In the genomic region with DNA sequence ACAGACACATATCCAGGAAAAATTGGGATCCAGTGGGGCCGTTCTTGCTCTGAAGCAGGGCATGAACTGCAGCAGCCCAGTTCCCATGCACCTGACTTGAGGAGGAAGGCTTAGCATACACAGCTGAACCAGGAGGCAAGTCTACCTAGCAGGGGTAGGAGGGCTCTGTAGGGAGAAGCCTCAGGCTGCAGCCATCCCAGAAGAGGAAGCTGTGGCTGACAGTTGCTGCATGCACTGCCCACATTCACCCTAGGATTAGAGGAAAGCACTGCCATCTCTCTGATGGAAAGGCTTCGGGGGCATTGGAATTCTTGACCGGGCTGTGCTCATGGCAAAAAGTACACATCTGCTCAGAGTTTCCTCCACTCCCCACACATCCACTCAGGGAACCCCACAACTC, we compare ENCODE assay signal across 28 mouse cellular contexts. TPM values are rescaled to one million over a fixed set of nuclear protein-coding genes. Genes with fewer than 3 reads are reported as not detected.
DNase-seq lines count a peak whose midpoint lies in the region; ATAC-seq lines count a peak whose summit lies in the region.
"Had no signal": no experiment of that assay in that cellular context is flagged by ENCODE, and none has a peak within 500 bp of the region (broad histone marks: within the 10 kb centered on the region; RNA-seq: fewer than 3 reads in every experiment).

No protein-coding gene starts in this region.

- peaks cover 4% of the 10 kb centered on the region; the same call in 1 of the 2 replicates for H3K4me1 ChIP-seq in brown adipose tissue, adult 24 weeks (ENCODE audit: control insufficient read depth, insufficient read depth, insufficient read length, low read length)
- H3K4me1 ChIP-seq: embryonic facial prominence, embryonic 13.5 days; embryonic facial prominence, embryonic 15.5 days; forebrain, embryonic 12.5 days had no signal

- H3K4me3 ChIP-seq in brown adipose tissue, adult 24 weeks (ENCODE audit: insufficient read depth, low read depth, low read length): no peak overlapping the region
- H3K4me3 ChIP-seq: embryonic facial prominence, embryonic 13.5 days; embryonic facial prominence, embryonic 15.5 days; erythroblast, embryonic 14.5 days; forebrain, embryonic 10.5 days; forebrain, embryonic 12.5 days had no signal

- peak; percentile 75 for ATAC-seq in granulocyte monocyte progenitor cell, adult 5-6 weeks (replicated peaks; ENCODE audit: poor library complexity, severe bottlenecking)
- peak; percentile 59 for ATAC-seq in megakaryocyte progenitor cell, adult 5-6 weeks (replicated peaks; ENCODE audit: poor library complexity)
- ATAC-seq: activated CD4-positive, CD25-positive, alpha-beta regulatory T cell, adult 4 months; CD4-positive, CD25-positive, alpha-beta regulatory T cell, adult 4 months; forebrain, embryonic 14.5 days; forebrain, embryonic 16.5 days had no signal

- no peak for DNase-seq in thymus, postnatal 0 days (ENCODE audit: low spot score)
- no peak for DNase-seq in kidney, postnatal 25 days
- DNase-seq: adrenal gland, adult 8-10 months; adrenal gland, postnatal 14 days; adrenal gland, postnatal 36 days; B cell, adult 2 months; cerebellum, adult 11 months; cerebellum, adult 18-20 months; cerebellum, adult 8-10 months; cerebellum, postnatal 10 days; cerebellum, postnatal 25 days; embryo, embryonic 11 days had no signal

- H3K27ac ChIP-seq in brown adipose tissue, adult 24 weeks (replicated peaks; ENCODE audit: low read depth, low read length): peak overlapping the region; percentile 96; the same call in 1 of the 2 replicates
- H3K27ac ChIP-seq: embryonic facial prominence, embryonic 13.5 days; embryonic facial prominence, embryonic 15.5 days; forebrain, embryonic 10.5 days; forebrain, embryonic 12.5 days had no signal

RNA-seq across cellular contexts. Expression of a gene that starts 5.0 kb away (rescaled TPM):
- 279 and 401 TPM in 2 replicates for polyA plus RNA-seq in brown adipose tissue, adult 24 weeks (2012; ENCODE audit: insufficient read depth, insufficient read length, missing spikeins)
- 6.5 and 7.6 TPM in 2 replicates for total RNA-seq in granulocyte monocyte progenitor cell, adult 5-6 weeks (2014; fragmentation: Nextera tagmentation)
- 1.9 and 2.8 TPM in 2 replicates for total RNA-seq in granulocyte monocyte progenitor cell, adult 5-6 weeks (2017)
- total RNA-seq in megakaryocyte progenitor cell, adult 5-6 weeks (2015): 3.1 and 4.7 TPM in 2 replicates
- total RNA-seq in megakaryocyte progenitor cell, adult 5-6 weeks (2017): 1.7 and 2.6 TPM in 2 replicates
- 0.24 and 0.53 TPM in 2 replicates for polyA plus RNA-seq in thymus, postnatal 0 days (2015; fragmentation: Nextera tagmentation; extraction: Ambion mirVana)
- polyA plus RNA-seq: CD4-positive, CD25-positive, alpha-beta regulatory T cell, adult 4 months; forebrain, embryonic 12.5 days; G1E had no signal

RNA-seq across cellular contexts. Expression of a gene that starts 24.3 kb away (rescaled TPM):
- 3.4 and 5.3 TPM in 2 replicates for polyA plus RNA-seq in brown adipose tissue, adult 24 weeks (2012; ENCODE audit: insufficient read depth, insufficient read length, missing spikeins)
- total RNA-seq in granulocyte monocyte progenitor cell, adult 5-6 weeks (2014; fragmentation: Nextera tagmentation): 52.6 and 53.3 TPM in 2 replicates
- total RNA-seq in granulocyte monocyte progenitor cell, adult 5-6 weeks (2017): 11.4 and 12.9 TPM in 2 replicates
- 24.6 and 25.4 TPM in 2 replicates for total RNA-seq in megakaryocyte progenitor cell, adult 5-6 weeks (2015)
- 10.7 and 12.4 TPM in 2 replicates for total RNA-seq in megakaryocyte progenitor cell, adult 5-6 weeks (2017)
- polyA plus RNA-seq in thymus, postnatal 0 days (2015; fragmentation: Nextera tagmentation; extraction: Ambion mirVana): 4.2 TPM in 2 replicates

RNA-seq across cellular contexts. Expression of a gene that starts 28.3 kb away (rescaled TPM):
- polyA plus RNA-seq in brown adipose tissue, adult 24 weeks (2012; ENCODE audit: insufficient read depth, insufficient read length, missing spikeins): not detected in 2 replicates
- not detected in 2 replicates for total RNA-seq in granulocyte monocyte progenitor cell, adult 5-6 weeks (2014; fragmentation: Nextera tagmentation)
- total RNA-seq in granulocyte monocyte progenitor cell, adult 5-6 weeks (2017): not detected in 2 replicates
- total RNA-seq in megakaryocyte progenitor cell, adult 5-6 weeks (2015): not detected in 2 replicates
- 0.14 TPM in 1 of 2 replicates, not detected in the other for total RNA-seq in megakaryocyte progenitor cell, adult 5-6 weeks (2017)
- polyA plus RNA-seq in thymus, postnatal 0 days (2015; fragmentation: Nextera tagmentation; extraction: Ambion mirVana): 0.08 and 0.18 TPM in 2 replicates
- total RNA-seq: adrenal gland, adult 18-20 months; adrenal gland, adult 8-10 months; adrenal gland, postnatal 14 days; adrenal gland, postnatal 36 days had no signal
- polyA plus RNA-seq: embryonic facial prominence, embryonic 11.5 days; embryonic facial prominence, embryonic 13.5 days; embryonic facial prominence, embryonic 15.5 days; erythroblast, embryonic 14.5 days; forebrain, embryonic 10.5 days; forebrain, embryonic 12.5 days; forebrain, embryonic 14.5 days; forebrain, embryonic 16.5 days; G1E; Patski had no signal
